Mouse (Mus musculus) hindbrain, embryonic 15.5 days (tissue): ENCODE measurements around the gene Rad51b. TPM values are rescaled to one million over a fixed set of nuclear protein-coding genes. Genes with fewer than 3 reads are reported as not detected.

Experiments used
- ATAC-seq: fragments of 200-750 bp; cut with Nextera tagmentation; 2 replicates; pipeline ENCODE4 v1.8.0; 2017; ENCODE audit warnings: low read depth, moderate number of reproducible peaks, moderate TSS enrichment; ENCODE audit not compliant: low FRiP score
- H3K27ac ChIP-seq: fragments of 300-500 bp; sonication (generic); replicated peaks from 2 replicates; pipeline ENCODE4 v1.5.1; 2015; ENCODE audit warnings: mild to moderate bottlenecking, inconsistent platforms
- H3K27me3 ChIP-seq: fragments of 300-500 bp; sonication (generic); 2 replicates; pipeline ENCODE4 v1.6.1; 2015; ENCODE audit warnings: control low read depth, inconsistent platforms
- H3K36me3 ChIP-seq: fragments of 300-500 bp; sonication (generic); 2 replicates; pipeline ENCODE4 v1.6.1; 2015; ENCODE audit warnings: control low read depth, inconsistent platforms
- H3K4me1 ChIP-seq: fragments of 300-500 bp; sonication (generic); replicated peaks from 2 replicates; pipeline ENCODE4 v1.6.1; 2015; ENCODE audit warnings: control low read depth, inconsistent platforms
- H3K4me2 ChIP-seq: fragments of 300-500 bp; sonication (generic); 2 replicates; pipeline ENCODE4 v1.6.1; 2015; ENCODE audit warnings: moderate library complexity, mild to moderate bottlenecking, inconsistent platforms
- H3K4me3 ChIP-seq: fragments of 300-500 bp; sonication (generic); 2 replicates; pipeline ENCODE4 v1.5.1; 2015; ENCODE audit warnings: mild to moderate bottlenecking, inconsistent platforms
- H3K9ac ChIP-seq: fragments of 300-500 bp; sonication (generic); 2 replicates; pipeline ENCODE4 v1.6.1; 2015; ENCODE audit warnings: inconsistent platforms
- H3K9me3 ChIP-seq: fragments of 300-500 bp; sonication (generic); 2 replicates; pipeline ENCODE4 v1.6.1; 2016; ENCODE audit warnings: control low read depth, inconsistent platforms
- WGBS: fragments of 180-500 bp; shearing (Covaris S2); methylation state at CpG from one replicate; pipeline ENCODE4 v1.1.7; 2015; 5-methylcytosine and 5-hydroxymethylcytosine counted together
- polyA plus RNA-seq: library from polyadenylated mRNA; unstranded; fragments of >200 nt; fragmentation: Nextera tagmentation; extraction: Ambion mirVana; gene quantifications from 2 replicates; pipeline ENCODE4 v1.2.1, GENCODE M21; 2015

The Rad51b gene
- polyA plus RNA-seq, 1 experiment from 2014 or later, result 1.7 TPM

- Histone ChIP-seq H3K27ac (no peak overlapping the region), H3K36me3 (no peaks in the 10 kb centered on the region), H3K4me2 (no peak overlapping the region), H3K4me1 (0 out of 2 replicates have a peak, but pooled peaks cover 6% of the 10 kb centered on the region), H3K9ac (no peak overlapping the region), H3K9me3 (no peaks in the 10 kb centered on the region), H3K4me3 (no peak overlapping the region), H3K27me3 (no peaks in the 10 kb centered on the region)
- ATAC-seq, result no peak
- 66% methylated on average over 8 of the region's 8 CpGs for WGBS
Measured at GRCm38 (mm10) chr12:79689299-79689698, 392.2 kb downstream of the Rad51b start.

GRCm38 (mm10) chr12:79691929-79692862, 395.1 kb downstream of the Rad51b start:
- 91% methylated on average over 14 of the region's 14 CpGs for WGBS
- Histone ChIP-seq H3K27ac (no peak overlapping the region), H3K27me3 (no peaks in the 10 kb centered on the region), H3K4me3 (no peak overlapping the region), H3K4me2 (no peak overlapping the region), H3K4me1 (no peaks in the 10 kb centered on the region), H3K9me3 (no peaks in the 10 kb centered on the region), H3K9ac (no peak overlapping the region), H3K36me3 (no peaks in the 10 kb centered on the region)
- ATAC-seq, result no peak

GRCm38 (mm10) chr12:79695832-79696434, 398.9 kb downstream of the Rad51b start:
- Histone ChIP-seq H3K4me1 (no peaks in the 10 kb centered on the region), H3K9me3 (no peaks in the 10 kb centered on the region), H3K36me3 (no peaks in the 10 kb centered on the region), H3K27me3 (no peaks in the 10 kb centered on the region), H3K4me3 (no peak overlapping the region), H3K9ac (no peak overlapping the region), H3K27ac (no peak overlapping the region), H3K4me2 (no peak overlapping the region)
- WGBS, result 48% methylated on average over 3 of the region's 3 CpGs
- ATAC-seq, result no peak

GRCm38 (mm10) chr12:79703555-79703954, 406.5 kb downstream of the Rad51b start:
- no peak for ATAC-seq
- H3K27me3 ChIP-seq, result no peaks in the 10 kb centered on the region
- no peak overlapping the region for H3K9ac ChIP-seq

GRCm38 (mm10) chr12:79705501-79706266, 408.6 kb downstream of the Rad51b start:
- ATAC-seq, result no peak
- peaks cover 27% of the 10 kb centered on the region for H3K4me1 ChIP-seq
- H3K4me2 ChIP-seq, result no peak overlapping the region
- no peak overlapping the region for H3K9ac ChIP-seq
- 42% methylated on average over 11 of the region's 11 CpGs for WGBS
- H3K27ac ChIP-seq, result no peak overlapping the region
- no peaks in the 10 kb centered on the region for H3K27me3 ChIP-seq
- H3K36me3 ChIP-seq, result no peaks in the 10 kb centered on the region
- H3K4me3 ChIP-seq, result no peak overlapping the region
- H3K9me3 ChIP-seq, result no peaks in the 10 kb centered on the region

More at GRCm38 (mm10) chr12:79703555-79703954, 406.5 kb downstream of the Rad51b start:
- Histone ChIP-seq H3K4me3 (no peak overlapping the region), H3K9me3 (no peaks in the 10 kb centered on the region), H3K36me3 (no peaks in the 10 kb centered on the region), H3K27ac (no peak overlapping the region), H3K4me2 (no peak overlapping the region), H3K4me1 (peaks cover 26% of the 10 kb centered on the region)
- 47% methylated on average over 8 of the region's 8 CpGs for WGBS

GRCm38 (mm10) chr12:79707565-79708422, 410.7 kb downstream of the Rad51b start:
- WGBS, result 48% methylated on average over 9 of the region's 9 CpGs
- peaks cover 27% of the 10 kb centered on the region for H3K4me1 ChIP-seq
- ATAC-seq, result peak; percentile 29; the same call in 1 of the 2 replicates
- no peak overlapping the region for H3K4me3 ChIP-seq
- no peak overlapping the region for H3K9ac ChIP-seq
- H3K9me3 ChIP-seq, result no peaks in the 10 kb centered on the region
- no peaks in the 10 kb centered on the region for H3K27me3 ChIP-seq
- no peak overlapping the region for H3K4me2 ChIP-seq
- peak overlapping the region; percentile 4 for H3K27ac ChIP-seq
- no peaks in the 10 kb centered on the region for H3K36me3 ChIP-seq

GRCm38 (mm10) chr12:79708423-79708733, 411.3 kb downstream of the Rad51b start:
- 33% methylated on average over 5 of the region's 5 CpGs for WGBS
- Histone ChIP-seq H3K9ac (no peak overlapping the region), H3K4me1 (peaks cover 27% of the 10 kb centered on the region), H3K9me3 (no peaks in the 10 kb centered on the region), H3K4me2 (no peak overlapping the region), H3K27me3 (no peaks in the 10 kb centered on the region), H3K27ac (peak overlapping the region; percentile 4; the same call in 1 of the 2 replicates), H3K36me3 (no peaks in the 10 kb centered on the region), H3K4me3 (no peak overlapping the region)
- ATAC-seq, result peak; percentile 57; the same call in 1 of the 2 replicates

GRCm38 (mm10) chr12:79713286-79713685, 416.2 kb downstream of the Rad51b start:
- Histone ChIP-seq H3K9me3 (no peaks in the 10 kb centered on the region), H3K36me3 (no peaks in the 10 kb centered on the region), H3K27me3 (no peaks in the 10 kb centered on the region), H3K9ac (no peak overlapping the region), H3K4me3 (no peak overlapping the region), H3K4me2 (no peak overlapping the region), H3K4me1 (peaks cover 16% of the 10 kb centered on the region), H3K27ac (no peak overlapping the region)
- ATAC-seq, result no peak

GRCm38 (mm10) chr12:79714484-79714883, 417.4 kb downstream of the Rad51b start:
- no peak overlapping the region for H3K4me3 ChIP-seq
- no peaks in the 10 kb centered on the region for H3K36me3 ChIP-seq
- H3K9me3 ChIP-seq, result no peaks in the 10 kb centered on the region
- H3K4me2 ChIP-seq, result no peak overlapping the region
- no peaks in the 10 kb centered on the region for H3K27me3 ChIP-seq
- H3K27ac ChIP-seq, result no peak overlapping the region
- peaks cover 15% of the 10 kb centered on the region for H3K4me1 ChIP-seq
- 64% methylated on average over 6 of the region's 6 CpGs for WGBS
- no peak overlapping the region for H3K9ac ChIP-seq
- no peak for ATAC-seq

GRCm38 (mm10) chr12:79715506-79716345, 418.6 kb downstream of the Rad51b start:
- H3K27me3 ChIP-seq, result no peaks in the 10 kb centered on the region
- H3K4me1 ChIP-seq, result peaks cover 20% of the 10 kb centered on the region
- H3K9ac ChIP-seq, result no peak overlapping the region
- 25% methylated on average over 12 of the region's 12 CpGs for WGBS
- no peak overlapping the region for H3K4me2 ChIP-seq
- H3K9me3 ChIP-seq, result no peaks in the 10 kb centered on the region
- H3K4me3 ChIP-seq, result no peak overlapping the region
- H3K36me3 ChIP-seq, result no peaks in the 10 kb centered on the region
- ATAC-seq, result peak; percentile 63
- H3K27ac ChIP-seq, result peak overlapping the region; percentile 35
